Mouse (Mus musculus): ENCODE measurements around the gene Ica1l.

DNA sequence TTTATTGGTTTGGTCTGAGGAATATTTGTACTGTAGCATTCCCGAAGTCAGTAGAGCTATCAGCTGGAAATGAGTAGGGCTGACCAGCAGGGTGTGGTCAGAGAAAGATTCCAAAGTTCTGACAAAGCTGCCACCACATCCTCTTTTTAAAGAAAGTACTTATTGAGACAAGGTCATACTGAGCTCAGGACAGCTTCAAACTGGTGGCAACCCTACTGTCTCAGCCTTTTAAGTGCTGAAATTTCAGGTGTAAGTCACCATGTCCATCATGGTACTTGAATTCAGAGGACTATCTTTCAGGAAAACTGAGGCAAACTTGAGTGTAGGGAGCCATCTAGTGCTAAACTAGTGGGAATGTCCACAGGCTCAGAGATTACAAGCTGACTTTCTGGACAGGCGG, 42.7 kb downstream of the Ica1l start:
- TF ChIP-seq CTCF (IDR thresholded peaks at IDR 0.05; ENCODE audit: low read depth, low read length) (no peak), POLR2A (IDR thresholded peaks at IDR 0.05; ENCODE audit: extremely low read depth, insufficient read depth, low read length) (no peak)

All from liver, adult 2 months (tissue).